Mouse (Mus musculus) hindbrain, postnatal 0 days (tissue): ENCODE data around the gene Kcnip4. TPM values are rescaled to one million over a fixed set of nuclear protein-coding genes. Genes with fewer than 3 reads are reported as not detected.

Experiments
- ATAC-seq: fragments of 200-750 bp; cut with Nextera tagmentation; 2 replicates; pipeline ENCODE4 v1.8.0; 2017; ENCODE audit warnings: mild to moderate bottlenecking, moderate TSS enrichment, moderate library complexity
- DNase-seq: peaks from one replicate; pipeline ENCODE4 v3.0.0-alpha.2; 2015; ENCODE audit warnings: low spot score
- H3K27ac ChIP-seq: fragments of 300-500 bp; sonication (generic); 2 replicates; pipeline ENCODE4 v1.5.1; 2014; ENCODE audit warnings: mild to moderate bottlenecking
- H3K27me3 ChIP-seq: fragments of 300-500 bp; sonication (generic); 2 replicates; pipeline ENCODE4 v1.6.1; 2014; ENCODE audit warnings: low read length, mixed read lengths; ENCODE audit not compliant: insufficient read depth
- H3K36me3 ChIP-seq: fragments of 300-500 bp; sonication (generic); 2 replicates; pipeline ENCODE4 v1.6.1; 2014; ENCODE audit warnings: low read length, mixed read lengths; ENCODE audit not compliant: insufficient read depth
- H3K4me1 ChIP-seq: fragments of 300-500 bp; sonication (generic); 2 replicates; pipeline ENCODE4 v1.6.1; 2014; ENCODE audit warnings: antibody characterized with exemption, low read length, mixed read lengths; ENCODE audit not compliant: insufficient read depth
- H3K4me2 ChIP-seq: fragments of 300-500 bp; sonication (generic); 2 replicates; pipeline ENCODE4 v1.6.1; 2014; ENCODE audit warnings: low read depth, mild to moderate bottlenecking, low read length, moderate library complexity, mixed read lengths
- H3K4me3 ChIP-seq: fragments of 300-500 bp; sonication (generic); 2 replicates; pipeline ENCODE4 v1.5.1; 2014; ENCODE audit warnings: low read length
- H3K9ac ChIP-seq: fragments of 300-500 bp; sonication (generic); replicated peaks from 2 replicates; pipeline ENCODE4 v1.6.1; 2014; ENCODE audit warnings: mild to moderate bottlenecking, low read length, moderate library complexity, mixed read lengths
- H3K9me3 ChIP-seq: fragments of 300-500 bp; sonication (generic); 2 replicates; pipeline ENCODE4 v1.6.1; 2016; ENCODE audit warnings: low read length, mixed read lengths
- CTCF ChIP-seq: IDR thresholded peaks from 2 replicates; pipeline ENCODE4 v1.5.1; 2016; ENCODE audit warnings: antibody characterized with exemption, control low read depth, low read depth
- WGBS: fragments of 180-500 bp; shearing (Covaris S2); extraction: QIAGEN DNeasy Blood & Tissue Kit; methylation state at CpG from one replicate; pipeline ENCODE4 v1.1.7; 2014; 5-methylcytosine and 5-hydroxymethylcytosine counted together
- polyA plus RNA-seq: library from polyadenylated mRNA; unstranded; fragments of >200 nt; fragmentation: Nextera tagmentation; extraction: Ambion mirVana; gene quantifications from 2 replicates; pipeline ENCODE4 v1.2.1, GENCODE M21; 2015
- total RNA-seq: library from RNA; depleted of rRNA; stranded (reverse); fragments of >200 nt; gene quantifications from 2 replicates; pipeline ENCODE4 v1.2.3, GENCODE M21; 2014

The Kcnip4 gene
- total and polyA plus RNA-seq, 2 experiments from 2014 or later, result 12.3 to 24.4 TPM

DNA sequence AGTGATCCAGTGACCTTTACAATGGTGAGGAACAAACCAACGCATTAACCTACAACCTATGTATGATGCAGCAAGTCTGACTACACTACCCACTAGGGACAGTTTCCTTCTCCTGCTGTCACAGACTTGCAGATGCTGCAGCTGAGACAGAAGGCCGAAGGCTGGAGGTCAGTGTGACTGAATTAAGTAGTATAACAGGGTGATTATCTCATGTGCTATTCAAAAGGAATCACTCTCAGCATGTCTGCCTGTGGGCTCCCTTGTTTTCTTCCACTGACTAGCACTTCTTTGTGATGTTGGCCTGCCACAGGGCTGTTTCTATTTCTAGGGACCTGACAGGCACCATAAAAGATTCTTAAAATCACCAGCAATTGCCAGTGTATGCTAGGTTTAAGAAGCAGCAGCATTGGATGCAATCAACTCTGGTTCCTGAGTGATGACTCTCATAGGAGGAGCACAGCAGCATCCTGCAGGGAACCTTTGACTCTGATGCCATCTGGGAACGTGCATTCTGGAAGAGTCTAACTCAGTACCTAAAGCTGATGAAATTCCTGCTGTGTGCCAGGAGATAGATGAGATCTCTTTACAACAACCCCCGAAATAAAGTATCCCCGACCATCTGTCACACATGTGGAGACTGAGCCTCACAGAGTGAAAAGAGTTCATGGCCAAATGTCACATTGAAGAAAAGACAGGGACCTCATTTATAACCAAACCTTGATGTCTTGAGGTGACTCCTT, 1035.0 kb downstream of the Kcnip4 start:
- DNase-seq, result no peak
- Histone ChIP-seq H3K4me2 (no peak overlapping the region), H3K9me3 (no peaks in the 10 kb centered on the region), H3K4me3 (no peak overlapping the region), H3K36me3 (no peaks in the 10 kb centered on the region), H3K27ac (no peak overlapping the region), H3K9ac (no peak overlapping the region), H3K4me1 (no peaks in the 10 kb centered on the region), H3K27me3 (no peaks in the 10 kb centered on the region)
- no peak for TF ChIP-seq CTCF
- ATAC-seq, result peak; percentile 27; the same call in 1 of the 2 replicates
- 19% methylated on average over 5 of the region's 5 CpGs for WGBS

DNA sequence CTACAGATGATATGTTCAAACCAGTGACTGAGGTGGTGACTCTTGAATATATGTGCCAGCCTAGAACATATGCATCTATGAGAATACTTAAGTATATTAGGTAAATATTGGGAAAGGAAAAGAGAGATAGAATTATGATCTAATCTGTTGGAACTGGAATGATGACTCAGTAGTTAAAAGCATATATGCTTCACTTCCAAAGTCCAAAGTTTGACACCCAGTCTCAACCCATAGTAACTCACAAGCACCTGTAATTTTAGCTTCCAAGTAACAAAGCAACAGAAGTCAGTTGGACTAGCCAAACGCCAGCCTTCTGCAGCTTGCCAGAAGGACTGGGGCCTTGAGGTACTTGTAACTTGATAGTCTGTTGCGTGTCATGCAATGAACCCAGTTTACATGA, 1041.6 kb downstream of the Kcnip4 start:
- H3K36me3 ChIP-seq, result no peaks in the 10 kb centered on the region
- H3K4me2 ChIP-seq, result no peak overlapping the region
- H3K4me3 ChIP-seq, result no peak overlapping the region
- no peak overlapping the region for H3K27ac ChIP-seq
- H3K9me3 ChIP-seq, result no peaks in the 10 kb centered on the region
- ATAC-seq, result no peak
- H3K4me1 ChIP-seq, result no peaks in the 10 kb centered on the region
- 80% methylated on average over 2 of the region's 2 CpGs for WGBS
- DNase-seq, result no peak
- H3K9ac ChIP-seq, result no peak overlapping the region
- no peak for TF ChIP-seq CTCF
- no peaks in the 10 kb centered on the region for H3K27me3 ChIP-seq

DNA sequence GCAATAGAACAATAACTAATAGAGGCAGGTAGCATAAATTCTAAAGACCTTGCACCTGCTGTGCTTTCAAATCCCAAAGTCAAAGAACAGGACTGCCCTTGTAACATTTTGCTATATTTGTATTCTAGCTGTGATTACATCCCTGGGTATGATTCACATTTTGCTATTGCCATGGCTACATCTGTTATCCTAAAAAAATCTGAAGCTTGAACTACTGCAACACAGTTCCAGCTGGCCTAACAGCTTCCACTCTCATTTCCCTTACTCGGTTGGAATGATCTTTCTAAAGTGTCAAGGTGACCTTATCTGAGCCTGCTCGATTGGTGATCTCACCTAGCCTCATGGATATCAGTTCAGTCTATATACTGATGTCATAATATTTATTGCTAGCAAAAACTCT, 1064.5 kb downstream of the Kcnip4 start:
- Histone ChIP-seq H3K36me3 (no peaks in the 10 kb centered on the region), H3K27me3 (no peaks in the 10 kb centered on the region), H3K4me1 (no peaks in the 10 kb centered on the region), H3K4me3 (no peak overlapping the region), H3K4me2 (no peak overlapping the region), H3K27ac (no peak overlapping the region), H3K9ac (no peak overlapping the region), H3K9me3 (no peaks in the 10 kb centered on the region)
- ATAC-seq (no peak; the same call in 1 of the 2 replicates), DNase-seq (no peak)
- WGBS, result 53% methylated on average over 2 of the region's 2 CpGs
- no peak for TF ChIP-seq CTCF

DNA sequence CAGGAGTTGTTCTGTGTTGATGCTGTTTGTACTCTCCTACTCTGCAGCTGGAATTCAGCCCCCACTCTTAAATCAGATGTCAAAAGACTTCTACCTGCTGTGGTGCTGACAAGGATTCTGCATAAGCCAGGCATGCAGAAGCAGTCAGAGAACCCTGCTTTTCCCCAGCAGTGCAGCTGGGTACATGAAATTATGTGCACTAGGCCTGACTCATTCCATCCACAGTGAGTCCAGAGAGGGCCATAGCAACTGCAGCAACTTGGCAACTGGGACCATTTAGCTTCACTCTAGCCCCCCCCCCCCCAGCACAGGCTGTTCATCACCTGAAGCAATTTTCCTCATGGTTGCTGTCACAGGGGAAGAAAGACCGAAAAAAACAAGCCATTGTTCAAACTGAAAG, 1075.8 kb downstream of the Kcnip4 start:
- Histone ChIP-seq H3K4me2 (no peak overlapping the region), H3K36me3 (no peaks in the 10 kb centered on the region), H3K9me3 (no peaks in the 10 kb centered on the region), H3K4me3 (no peak overlapping the region), H3K4me1 (no peaks in the 10 kb centered on the region), H3K27me3 (no peaks in the 10 kb centered on the region), H3K9ac (no peak overlapping the region), H3K27ac (no peak overlapping the region)
- no peak for DNase-seq
- ATAC-seq, result no peak
- no peak for TF ChIP-seq CTCF
- 74% methylated on average over 1 of the region's 1 CpGs for WGBS

DNA sequence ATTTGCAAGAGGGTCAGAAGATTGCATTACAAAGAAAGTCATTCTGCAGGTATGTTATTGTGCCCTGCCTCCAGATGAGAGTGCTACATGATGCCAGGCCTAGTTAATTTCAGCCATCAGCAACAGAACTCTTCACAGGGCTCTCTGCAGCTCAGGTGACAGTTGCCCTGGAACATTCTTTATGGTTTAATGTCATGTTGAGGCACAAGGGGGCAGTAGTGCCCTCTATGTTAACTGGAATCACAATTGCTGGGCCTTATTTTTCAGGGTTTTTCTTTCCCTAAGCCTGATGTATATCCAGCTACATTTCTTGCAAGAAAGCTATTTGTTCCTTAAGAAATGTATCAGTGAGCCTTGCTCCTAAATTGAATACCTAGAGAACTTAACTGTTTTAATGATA, 1094.2 kb downstream of the Kcnip4 start:
- peak; percentile 86 for DNase-seq
- ATAC-seq, result peak; percentile 59

DNA sequence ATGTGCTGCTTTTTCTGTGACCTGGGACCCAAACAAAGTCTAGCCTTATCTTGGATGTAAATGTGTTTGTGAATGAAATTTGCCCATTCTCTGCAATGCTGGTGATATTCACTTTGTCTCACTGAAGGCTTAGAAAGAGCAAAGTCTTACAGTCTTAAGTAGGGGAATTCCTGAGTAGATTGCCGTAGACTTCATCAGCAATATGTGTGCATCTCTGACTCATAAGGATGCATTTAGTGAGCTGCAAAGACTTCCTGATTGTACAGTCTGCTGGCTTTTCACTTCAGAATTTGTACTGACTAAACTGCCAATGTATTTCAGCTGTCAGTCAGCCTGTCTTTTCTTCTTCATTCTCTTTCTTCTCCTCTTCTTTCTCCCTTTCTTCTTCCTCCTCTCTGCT, 1102.8 kb downstream of the Kcnip4 start:
- no peak for TF ChIP-seq CTCF
- Histone ChIP-seq H3K4me3 (no peak overlapping the region), H3K9ac (no peak overlapping the region), H3K36me3 (no peaks in the 10 kb centered on the region), H3K4me1 (no peaks in the 10 kb centered on the region), H3K27ac (no peak overlapping the region), H3K27me3 (no peaks in the 10 kb centered on the region), H3K9me3 (no peaks in the 10 kb centered on the region), H3K4me2 (no peak overlapping the region)
- no peak for ATAC-seq
- no peak for DNase-seq
- WGBS, result 94% methylated on average over 1 of the region's 1 CpGs

More for the DNA sequence above, 1094.2 kb downstream of the Kcnip4 start:
- H3K36me3 ChIP-seq, result no peaks in the 10 kb centered on the region
- no peaks in the 10 kb centered on the region for H3K27me3 ChIP-seq
- H3K9me3 ChIP-seq, result no peaks in the 10 kb centered on the region
- no peak overlapping the region for H3K4me2 ChIP-seq
- H3K27ac ChIP-seq, result no peak overlapping the region
- no peak overlapping the region for H3K4me3 ChIP-seq
- no peak overlapping the region for H3K9ac ChIP-seq
- no peaks in the 10 kb centered on the region for H3K4me1 ChIP-seq
- TF ChIP-seq CTCF, result peak; percentile 76

DNA sequence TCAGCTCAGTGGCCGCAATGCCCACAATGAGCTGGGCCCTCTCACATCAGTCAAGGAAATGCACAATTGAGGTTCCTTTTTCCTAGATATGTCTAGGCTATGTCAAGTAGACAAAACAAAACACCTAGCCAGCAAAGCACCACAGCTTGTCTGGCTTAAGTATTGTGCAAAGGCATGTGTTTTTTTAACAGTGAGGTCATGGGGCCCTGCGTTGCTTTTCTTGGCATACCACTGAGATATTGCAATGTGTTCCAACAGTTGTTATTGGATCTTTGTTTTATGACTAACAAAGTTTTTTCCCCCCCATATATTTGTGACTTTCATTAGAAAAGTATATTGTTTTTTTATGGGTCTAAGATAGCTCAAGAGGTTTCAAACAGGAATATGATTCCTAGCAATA, 1105.0 kb downstream of the Kcnip4 start:
- no peak for DNase-seq
- Histone ChIP-seq H3K27me3 (no peaks in the 10 kb centered on the region), H3K4me1 (no peaks in the 10 kb centered on the region), H3K9me3 (no peaks in the 10 kb centered on the region), H3K4me2 (no peak overlapping the region), H3K4me3 (no peak overlapping the region), H3K9ac (no peak overlapping the region), H3K36me3 (no peaks in the 10 kb centered on the region), H3K27ac (no peak overlapping the region)
- TF ChIP-seq CTCF, result no peak
- ATAC-seq, result no peak
- 87% methylated on average over 2 of the region's 2 CpGs for WGBS
